Mouse (Mus musculus): ENCODE measurements around the gene Map2k5. TPM values are rescaled to one million over a fixed set of nuclear protein-coding genes. Genes with fewer than 3 reads are reported as not detected.

Gene Map2k5
- total and polyA plus RNA-seq, 2 experiments from 2014 or later, result 22.4 to 32.7 TPM

DNA sequence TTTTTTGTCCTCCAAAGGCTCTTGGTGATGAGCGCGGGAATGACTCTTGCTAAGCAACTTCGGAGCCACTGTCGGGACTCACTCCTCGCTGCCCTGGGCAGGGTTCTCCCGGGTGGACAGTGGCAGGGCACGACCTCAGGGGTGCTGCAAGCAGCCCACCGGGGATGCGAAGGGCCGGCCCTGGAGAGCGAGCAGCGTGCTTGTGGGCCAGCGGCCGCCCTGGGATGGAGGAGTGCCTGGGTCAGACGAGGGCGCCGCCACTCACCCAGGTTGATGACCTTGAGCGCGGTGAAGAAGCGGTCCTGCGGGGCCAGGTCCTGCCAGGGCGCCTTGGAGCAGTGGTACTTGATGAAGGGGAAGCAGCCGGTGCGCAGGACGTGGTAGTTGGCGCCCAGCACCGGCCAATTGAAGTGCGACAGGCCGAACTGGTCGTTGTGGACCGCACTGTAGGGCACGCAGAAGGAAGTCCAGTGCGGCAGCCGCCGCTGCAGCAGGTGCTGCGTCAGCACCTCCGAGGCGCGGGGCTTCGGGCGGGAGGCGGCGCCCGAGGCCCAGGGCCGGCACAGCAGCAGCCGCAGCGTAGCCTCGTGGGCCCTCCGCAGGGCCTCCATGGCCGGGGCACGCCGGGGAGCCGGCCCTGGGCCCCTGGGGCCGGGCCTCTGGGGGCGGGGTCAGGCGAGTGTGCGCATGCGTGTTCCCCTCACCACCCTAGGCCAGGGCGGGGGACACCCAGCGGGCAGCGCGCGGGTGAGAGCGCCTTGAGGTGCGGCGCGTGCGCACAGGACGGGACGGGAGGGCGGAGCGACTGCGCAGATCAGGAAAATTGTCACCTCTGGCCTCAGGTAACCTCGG, 21.1 kb upstream of the Map2k5 start, which contains the start of gene 2300009A05Rik:
Gene 2300009A05Rik, minus strand, starts transcription at position 636 of the 852 bp plus-strand sequence.
- H3K9ac ChIP-seq (replicated peaks; ENCODE audit: low read length, poor library complexity, severe bottlenecking), result peak within 1 kb of the TSS; percentile 93
- TF ChIP-seq CTCF (IDR thresholded peaks at IDR 0.05), result peak; percentile 11; the same call in 1 of the 2 replicates
- peak; percentile 92 for ATAC-seq (ENCODE audit: low FRiP score)
- H3K36me3 ChIP-seq (ENCODE audit: insufficient read depth, low read length), result no peaks in the 10 kb centered on the region
- H3K9me3 ChIP-seq (ENCODE audit: low read length), result no peaks in the 10 kb centered on the region
- DNase-seq (ENCODE audit: low spot score), result peak; percentile 90
- no peaks in the 10 kb centered on the region for H3K27me3 ChIP-seq (ENCODE audit: insufficient read depth, low read length)
- H3K4me3 ChIP-seq (ENCODE audit: low read depth, low read length), result peak within 1 kb of the TSS; percentile 94
- H3K27ac ChIP-seq (ENCODE audit: low read depth, low read length), result peak within 1 kb of the TSS; percentile 78
- peak within 1 kb of the TSS; percentile 98 for H3K4me2 ChIP-seq (ENCODE audit: low read depth, low read length, poor library complexity, severe bottlenecking)
- no peaks in the 10 kb centered on the region for H3K4me1 ChIP-seq (ENCODE audit: insufficient read depth, low read length)
- under 1% methylated on average over 73 of the region's 74 CpGs for WGBS

DNA sequence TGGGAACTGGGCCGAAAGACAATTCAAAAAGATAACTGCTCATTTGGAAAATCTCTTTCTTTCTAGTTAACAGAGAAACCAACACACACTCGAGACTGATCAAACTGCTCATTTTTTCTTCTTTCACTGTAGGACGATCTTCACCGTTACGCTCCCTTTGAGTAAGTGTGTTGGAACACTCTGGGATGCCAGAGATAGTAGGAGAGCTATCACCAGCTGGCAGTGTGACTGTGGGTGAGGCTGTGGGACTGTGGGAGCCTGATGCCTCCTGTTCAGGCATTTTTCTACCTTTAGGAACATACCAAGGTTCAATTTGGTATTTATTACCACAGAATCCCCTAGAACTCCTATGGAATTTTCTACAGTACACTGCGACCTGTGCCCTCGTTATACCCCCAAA, 17.9 kb upstream of the Map2k5 start:
- no peaks in the 10 kb centered on the region for H3K36me3 ChIP-seq (ENCODE audit: insufficient read depth, low read length)
- no peak overlapping the region for H3K4me3 ChIP-seq (ENCODE audit: low read depth, low read length)
- H3K4me2 ChIP-seq (ENCODE audit: low read depth, low read length, poor library complexity, severe bottlenecking), result no peak overlapping the region
- TF ChIP-seq CTCF (IDR thresholded peaks at IDR 0.05), result no peak
- ATAC-seq (ENCODE audit: low FRiP score), result no peak
- no peak overlapping the region for H3K27ac ChIP-seq (ENCODE audit: low read depth, low read length)
- WGBS, result 83% methylated on average over 7 of the region's 7 CpGs
- DNase-seq (ENCODE audit: low spot score), result no peak
- H3K9me3 ChIP-seq (ENCODE audit: low read length), result no peaks in the 10 kb centered on the region
- H3K9ac ChIP-seq (replicated peaks; ENCODE audit: low read length, poor library complexity, severe bottlenecking), result no peak overlapping the region
- H3K27me3 ChIP-seq (ENCODE audit: insufficient read depth, low read length), result no peaks in the 10 kb centered on the region
- H3K4me1 ChIP-seq (ENCODE audit: insufficient read depth, low read length), result no peaks in the 10 kb centered on the region

DNA sequence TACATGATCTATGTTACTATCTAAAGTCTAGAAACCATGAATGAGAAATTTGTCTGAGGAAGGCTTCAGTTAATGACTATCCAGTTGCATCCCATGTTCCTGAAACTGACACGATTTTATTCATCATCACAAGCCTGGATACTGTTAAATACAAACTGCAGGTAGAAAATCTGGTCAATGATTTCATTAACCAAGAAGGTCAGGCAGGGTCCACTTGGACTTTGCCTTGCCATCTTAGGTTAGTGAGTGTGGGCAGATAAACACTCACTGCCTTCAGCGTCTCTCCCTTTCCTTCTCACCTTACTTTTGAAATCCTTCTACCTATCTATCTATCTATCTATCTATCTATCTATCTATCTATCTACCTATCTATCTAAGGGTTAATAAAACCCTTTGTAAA, 13.6 kb upstream of the Map2k5 start:
- Histone ChIP-seq H3K9ac (replicated peaks; ENCODE audit: low read length, poor library complexity, severe bottlenecking) (no peak overlapping the region), H3K4me1 (ENCODE audit: insufficient read depth, low read length) (no peaks in the 10 kb centered on the region), H3K4me2 (ENCODE audit: low read depth, low read length, poor library complexity, severe bottlenecking) (no peak overlapping the region), H3K36me3 (ENCODE audit: insufficient read depth, low read length) (no peaks in the 10 kb centered on the region), H3K27ac (ENCODE audit: low read depth, low read length) (no peak overlapping the region), H3K27me3 (ENCODE audit: insufficient read depth, low read length) (no peaks in the 10 kb centered on the region), H3K4me3 (ENCODE audit: low read depth, low read length) (no peak overlapping the region), H3K9me3 (ENCODE audit: low read length) (no peaks in the 10 kb centered on the region)
- ATAC-seq (ENCODE audit: low FRiP score), result no peak
- no peak for DNase-seq (ENCODE audit: low spot score)
- TF ChIP-seq CTCF (IDR thresholded peaks at IDR 0.05), result no peak
- 81% methylated on average over 2 of the region's 2 CpGs for WGBS

DNA sequence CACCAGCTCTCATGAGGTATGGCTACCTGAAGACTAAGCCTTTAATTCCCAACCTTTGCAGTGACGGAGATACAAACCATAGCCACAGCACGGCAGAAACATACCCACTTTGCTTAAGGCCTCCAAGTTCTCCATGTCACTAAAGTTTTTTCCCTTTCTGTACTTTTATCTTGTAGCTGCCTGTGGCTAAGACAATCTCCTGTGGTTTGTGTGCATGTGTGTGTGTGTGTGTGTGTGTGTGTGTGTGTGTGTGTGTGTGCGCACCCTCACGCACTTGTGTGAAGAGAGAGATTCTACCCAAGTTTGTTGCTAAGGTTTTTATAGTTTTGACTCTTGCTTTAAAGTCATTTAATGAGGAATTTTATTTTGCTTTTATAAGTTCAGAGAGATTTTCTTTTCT, 5.1 kb upstream of the Map2k5 start:
- no peak for TF ChIP-seq CTCF (IDR thresholded peaks at IDR 0.05)
- ATAC-seq (ENCODE audit: low FRiP score) (no peak), DNase-seq (ENCODE audit: low spot score) (no peak)
- Histone ChIP-seq H3K36me3 (ENCODE audit: insufficient read depth, low read length) (no peaks in the 10 kb centered on the region), H3K4me1 (ENCODE audit: insufficient read depth, low read length) (no peaks in the 10 kb centered on the region; the same call in 1 of the 2 replicates), H3K4me2 (ENCODE audit: low read depth, low read length, poor library complexity, severe bottlenecking) (no peak overlapping the region), H3K27me3 (ENCODE audit: insufficient read depth, low read length) (no peaks in the 10 kb centered on the region), H3K9ac (replicated peaks; ENCODE audit: low read length, poor library complexity, severe bottlenecking) (no peak overlapping the region), H3K9me3 (ENCODE audit: low read length) (no peaks in the 10 kb centered on the region), H3K4me3 (ENCODE audit: low read depth, low read length) (no peak overlapping the region), H3K27ac (ENCODE audit: low read depth, low read length) (no peak overlapping the region)
- WGBS, result 97% methylated on average over 4 of the region's 4 CpGs

DNA sequence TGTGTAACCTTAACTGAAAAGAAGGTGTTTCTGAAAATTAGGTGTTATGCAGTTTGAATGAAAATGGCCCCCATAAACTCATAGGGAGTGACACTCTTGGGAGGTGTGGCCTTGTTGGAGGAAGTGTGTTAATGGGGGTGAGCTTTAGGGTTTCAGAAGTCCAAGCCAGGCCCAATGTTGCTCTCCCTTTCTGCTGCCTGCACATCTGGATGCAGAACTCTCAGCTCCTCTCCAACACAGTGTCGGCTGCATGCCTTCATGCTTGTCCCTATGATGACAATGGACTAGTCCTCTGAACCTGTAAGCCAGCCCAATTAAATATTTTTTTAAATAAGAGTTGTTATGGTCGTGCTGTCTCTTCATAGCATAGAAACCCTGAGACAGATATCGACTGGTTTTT, 2.6 kb upstream of the Map2k5 start:
- TF ChIP-seq CTCF (IDR thresholded peaks at IDR 0.05), result no peak
- H3K4me2 ChIP-seq (ENCODE audit: low read depth, low read length, poor library complexity, severe bottlenecking), result no peak overlapping the region
- no peak overlapping the region for H3K27ac ChIP-seq (ENCODE audit: low read depth, low read length)
- H3K9me3 ChIP-seq (ENCODE audit: low read length), result no peaks in the 10 kb centered on the region
- WGBS, result 91% methylated on average over 3 of the region's 3 CpGs
- no peak for DNase-seq (ENCODE audit: low spot score)
- no peak for ATAC-seq (ENCODE audit: low FRiP score)
- no peak overlapping the region for H3K4me3 ChIP-seq (ENCODE audit: low read depth, low read length)
- no peaks in the 10 kb centered on the region for H3K27me3 ChIP-seq (ENCODE audit: insufficient read depth, low read length)
- H3K36me3 ChIP-seq (ENCODE audit: insufficient read depth, low read length), result no peaks in the 10 kb centered on the region
- H3K4me1 ChIP-seq (ENCODE audit: insufficient read depth, low read length), result peaks cover 9% of the 10 kb centered on the region
- H3K9ac ChIP-seq (replicated peaks; ENCODE audit: low read length, poor library complexity, severe bottlenecking), result no peak overlapping the region

DNA sequence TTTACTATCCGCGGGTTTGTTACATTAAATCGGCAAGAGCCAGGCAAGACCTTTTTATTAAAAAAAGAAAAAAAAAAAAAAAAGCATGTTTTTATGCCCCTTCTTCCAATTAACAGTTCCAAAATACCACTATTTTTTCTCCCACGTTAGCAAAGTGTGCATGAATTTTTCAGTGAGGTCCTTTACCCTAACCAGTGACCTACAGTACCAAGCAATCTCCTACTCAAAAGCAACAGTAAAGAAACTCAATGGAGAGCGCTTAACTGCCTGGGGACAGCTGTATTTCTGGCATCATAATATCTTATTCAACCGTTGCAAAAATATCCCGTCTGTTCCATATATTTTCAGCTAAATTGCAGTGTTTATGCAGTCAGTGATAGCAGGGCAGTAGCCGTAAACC, 472 bp upstream of the Map2k5 start:
- peak; percentile 9 for DNase-seq (ENCODE audit: low spot score)
- Histone ChIP-seq H3K9me3 (ENCODE audit: low read length) (no peaks in the 10 kb centered on the region), H3K4me3 (ENCODE audit: low read depth, low read length) (peak overlapping the region; percentile 80), H3K27ac (ENCODE audit: low read depth, low read length) (peak overlapping the region; percentile 77), H3K36me3 (ENCODE audit: insufficient read depth, low read length) (no peaks in the 10 kb centered on the region), H3K27me3 (ENCODE audit: insufficient read depth, low read length) (no peaks in the 10 kb centered on the region), H3K4me2 (ENCODE audit: low read depth, low read length, poor library complexity, severe bottlenecking) (peak overlapping the region; percentile 95), H3K9ac (replicated peaks; ENCODE audit: low read length, poor library complexity, severe bottlenecking) (peak overlapping the region; percentile 86), H3K4me1 (ENCODE audit: insufficient read depth, low read length) (peaks cover 12% of the 10 kb centered on the region)
- WGBS, result 11% methylated on average over 8 of the region's 8 CpGs
- no peak for ATAC-seq (ENCODE audit: low FRiP score)
- TF ChIP-seq CTCF (IDR thresholded peaks at IDR 0.05), result no peak
